Comparison of ENCODE assay signal across 8 mouse cellular contexts in the genomic region with DNA sequence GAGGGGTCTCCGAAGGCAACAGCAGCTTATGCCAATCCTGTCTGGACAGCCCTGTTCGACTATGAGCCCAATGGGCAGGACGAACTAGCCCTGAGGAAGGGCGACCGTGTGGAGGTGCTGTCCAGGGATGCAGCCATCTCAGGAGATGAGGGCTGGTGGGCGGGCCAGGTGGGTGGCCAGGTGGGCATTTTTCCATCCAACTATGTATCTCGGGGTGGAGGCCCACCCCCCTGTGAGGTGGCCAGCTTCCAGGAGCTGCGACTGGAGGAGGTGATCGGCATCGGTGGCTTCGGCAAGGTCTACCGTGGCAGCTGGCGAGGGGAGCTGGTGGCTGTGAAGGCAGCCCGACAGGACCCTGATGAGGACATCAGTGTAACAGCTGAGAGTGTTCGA. TPM values are rescaled to one million over a fixed set of nuclear protein-coding genes. Genes with fewer than 3 reads are reported as not detected.
DNase-seq lines count a peak whose midpoint lies in the region; ATAC-seq and TF ChIP-seq lines count a peak whose summit lies in the region.

No protein-coding gene starts in this region.

- TF ChIP-seq CTCF in cerebellum, adult 2 months (IDR thresholded peaks at IDR 0.05; ENCODE audit: borderline replicate concordance, insufficient read depth, low read depth, low read length): no peak
- no peak for TF ChIP-seq CTCF in heart, postnatal 0 days (IDR thresholded peaks at IDR 0.05; ENCODE audit: low read depth)

- WGBS in cerebellum, adult 2 months: 10% methylated on average over 15 of the region's 15 CpGs
- WGBS in heart, postnatal 0 days: 36% methylated on average over 15 of the region's 15 CpGs
- WGBS in liver, embryonic 16.5 days (ENCODE audit: insufficient replicate concordance): 45% methylated on average over 15 of the region's 15 CpGs

- peaks cover 44% of the 10 kb centered on the region for H3K36me3 ChIP-seq in heart, postnatal 0 days (replicated peaks; ENCODE audit: control insufficient read depth, insufficient read depth, low read length)
- peaks cover 16% of the 10 kb centered on the region for H3K36me3 ChIP-seq in liver, embryonic 16.5 days (ENCODE audit: control insufficient read depth, insufficient read depth)

- peak overlapping the region; percentile 95 for H3K4me2 ChIP-seq in heart, postnatal 0 days (ENCODE audit: low read depth, low read length)
- peak overlapping the region; percentile 100 for H3K4me2 ChIP-seq in liver, embryonic 16.5 days (ENCODE audit: low read depth, low read length)

- peak overlapping the region; percentile 82 for H3K4me3 ChIP-seq in cerebellum, adult 2 months (replicated peaks; ENCODE audit: insufficient read depth, low read depth, low read length)
- H3K4me3 ChIP-seq in heart, postnatal 0 days (ENCODE audit: low read depth, low read length): peak overlapping the region; percentile 82
- H3K4me3 ChIP-seq in liver, embryonic 16.5 days (ENCODE audit: low read depth, low read length): peak overlapping the region; percentile 95

- no peak for ATAC-seq in heart, postnatal 0 days (ENCODE audit: insufficient read depth, low read depth)
- ATAC-seq in liver, embryonic 16.5 days (ENCODE audit: low read depth): no peak

- peak overlapping the region; percentile 77 for H3K9ac ChIP-seq in heart, postnatal 0 days (replicated peaks; ENCODE audit: low read depth, low read length)
- peak overlapping the region; percentile 99 for H3K9ac ChIP-seq in liver, embryonic 16.5 days (ENCODE audit: low read depth, low read length)

- TF ChIP-seq POLR2A in cerebellum, adult 2 months (IDR thresholded peaks at IDR 0.05; ENCODE audit: borderline replicate concordance, insufficient read depth, low read length): no peak

- peak; percentile 37 for DNase-seq in layer of hippocampus, adult 9-11 months
- DNase-seq in layer of hippocampus, adult 9-10 months (ENCODE audit: low spot score): no peak
- DNase-seq in cerebellum, adult 2 months: peak; percentile 44 to 51
- DNase-seq in heart, postnatal 0 days (ENCODE audit: low spot score): no peak
- DNase-seq in frontal cortex, postnatal 14 days (ENCODE audit: low spot score in 2 of 2): no peak
- no peak for DNase-seq in embryo, embryonic 9.5 days (ENCODE audit: extremely low spot score)
- no peak for DNase-seq in layer of hippocampus, postnatal 10 days (ENCODE audit: low spot score in 2 of 2)

- peak overlapping the region; percentile 70; the same call in 1 of the 2 replicates for H3K27ac ChIP-seq in cerebellum, adult 2 months (ENCODE audit: insufficient read depth, low read length)
- H3K27ac ChIP-seq in heart, postnatal 0 days (ENCODE audit: low read depth): peak overlapping the region; percentile 94
- peak overlapping the region; percentile 97 for H3K27ac ChIP-seq in liver, embryonic 16.5 days (ENCODE audit: low read length)

- H3K27me3 ChIP-seq in cerebellum, adult 2 months (ENCODE audit: control insufficient read depth, insufficient read depth, low read length): no peaks in the 10 kb centered on the region
- H3K27me3 ChIP-seq in heart, postnatal 0 days (ENCODE audit: control insufficient read depth, insufficient read depth, low read length): no peaks in the 10 kb centered on the region
- H3K27me3 ChIP-seq in liver, embryonic 16.5 days (ENCODE audit: control insufficient read depth, insufficient read depth, low read depth, low read length): no peaks in the 10 kb centered on the region

- no peaks in the 10 kb centered on the region for H3K9me3 ChIP-seq in heart, postnatal 0 days (replicated peaks; ENCODE audit: control insufficient read depth, low read length)
- H3K9me3 ChIP-seq in liver, embryonic 16.5 days (replicated peaks; ENCODE audit: control insufficient read depth, low read length): no peaks in the 10 kb centered on the region

- TF ChIP-seq EP300 in heart, postnatal 0 days (IDR thresholded peaks at IDR 0.05; ENCODE audit: low read depth): no peak

- H3K4me1 ChIP-seq in cerebellum, adult 2 months (ENCODE audit: control insufficient read depth, insufficient read depth, low read length): peaks cover 39% of the 10 kb centered on the region
- peaks cover 18% of the 10 kb centered on the region for H3K4me1 ChIP-seq in heart, postnatal 0 days (ENCODE audit: control insufficient read depth, insufficient read depth)
- H3K4me1 ChIP-seq in liver, embryonic 16.5 days (ENCODE audit: control insufficient read depth, low read depth, low read length): peaks cover 64% of the 10 kb centered on the region

RNA-seq across cellular contexts. Expression of gene Pcnx3, which starts 1.6 kb away (rescaled TPM):
- 65.0 and 65.1 TPM in 2 replicates for polyA plus RNA-seq in cerebellum, adult 2 months (2012; rRNA removed)
- total RNA-seq in heart, postnatal 0 days (2014; rRNA removed; ENCODE audit: low replicate concordance): 27.0 and 35.9 TPM in 2 replicates
- polyA plus RNA-seq in heart, postnatal 0 days (2015; fragmentation: Nextera tagmentation; extraction: Ambion mirVana): 6.1 and 6.7 TPM in 2 replicates
- 8.2 and 9.7 TPM in 2 replicates for polyA plus RNA-seq in liver, embryonic 16.5 days (2015; fragmentation: Nextera tagmentation; extraction: Ambion mirVana)
- total RNA-seq in layer of hippocampus, postnatal 10 days (2021): 10 to 100 TPM; 69.7 to 82.6 TPM

RNA-seq across cellular contexts. Expression of gene Map3k11, which starts 1.8 kb away (rescaled TPM):
- 28.6 and 29.7 TPM in 2 replicates for polyA plus RNA-seq in cerebellum, adult 2 months (2012; rRNA removed)
- total RNA-seq in heart, postnatal 0 days (2014; rRNA removed; ENCODE audit: low replicate concordance): 43.5 and 51.5 TPM in 2 replicates
- 16.3 and 17.0 TPM in 2 replicates for polyA plus RNA-seq in heart, postnatal 0 days (2015; fragmentation: Nextera tagmentation; extraction: Ambion mirVana)
- polyA plus RNA-seq in liver, embryonic 16.5 days (2015; fragmentation: Nextera tagmentation; extraction: Ambion mirVana): 12.9 and 15.2 TPM in 2 replicates
- 10 to 100 TPM; 13.0 to 16.1 TPM for total RNA-seq in layer of hippocampus, postnatal 10 days (2021)

RNA-seq across cellular contexts. Expression of gene Kcnk7, which starts 13.8 kb away (rescaled TPM):
- 0.13 and 0.24 TPM in 2 replicates for polyA plus RNA-seq in cerebellum, adult 2 months (2012; rRNA removed)
- not detected in 2 replicates for total RNA-seq in heart, postnatal 0 days (2014; rRNA removed; ENCODE audit: low replicate concordance)
- polyA plus RNA-seq in heart, postnatal 0 days (2015; fragmentation: Nextera tagmentation; extraction: Ambion mirVana): 0.30 and 0.34 TPM in 2 replicates
- polyA plus RNA-seq in liver, embryonic 16.5 days (2015; fragmentation: Nextera tagmentation; extraction: Ambion mirVana): 0.14 TPM in 2 replicates
- not detected for total RNA-seq in layer of hippocampus, postnatal 10 days (2021)

RNA-seq across cellular contexts. Expression of gene Sipa1, which starts 26.8 kb away (rescaled TPM):
- polyA plus RNA-seq in cerebellum, adult 2 months (2012; rRNA removed): 12.4 and 14.8 TPM in 2 replicates
- 33.2 and 37.8 TPM in 2 replicates for total RNA-seq in heart, postnatal 0 days (2014; rRNA removed; ENCODE audit: low replicate concordance)
- polyA plus RNA-seq in heart, postnatal 0 days (2015; fragmentation: Nextera tagmentation; extraction: Ambion mirVana): 12.3 and 14.0 TPM in 2 replicates
- 19.7 and 22.3 TPM in 2 replicates for polyA plus RNA-seq in liver, embryonic 16.5 days (2015; fragmentation: Nextera tagmentation; extraction: Ambion mirVana)
- 10 to 100 TPM; 30.0 to 34.2 TPM for total RNA-seq in layer of hippocampus, postnatal 10 days (2021)

RNA-seq across cellular contexts. Expression of gene Ehbp1l1, which starts 35.8 kb away (rescaled TPM):
- 11.7 and 13.1 TPM in 2 replicates for polyA plus RNA-seq in cerebellum, adult 2 months (2012; rRNA removed)
- 113 and 118 TPM in 2 replicates for total RNA-seq in heart, postnatal 0 days (2014; rRNA removed; ENCODE audit: low replicate concordance)
- polyA plus RNA-seq in heart, postnatal 0 days (2015; fragmentation: Nextera tagmentation; extraction: Ambion mirVana): 86.5 and 111 TPM in 2 replicates
- polyA plus RNA-seq in liver, embryonic 16.5 days (2015; fragmentation: Nextera tagmentation; extraction: Ambion mirVana): 104 and 105 TPM in 2 replicates
- total RNA-seq in layer of hippocampus, postnatal 10 days (2021): 10 to 100 TPM; 33.4 to 41.1 TPM

Comparison
In these comparisons a context has a peak if more than half of its experiments do, and no peak if none do; other contexts are left out.
1. DNase-seq: peak in layer of hippocampus, adult 9-11 months (single experiment) and cerebellum, adult 2 months (2 of 2); none in layer of hippocampus, adult 9-10 months (single experiment), heart, postnatal 0 days (single experiment), frontal cortex, postnatal 14 days (0 of 2), embryo, embryonic 9.5 days (single experiment) and layer of hippocampus, postnatal 10 days (0 of 2).
2. Peak in every context shown above with its lines, with median percentiles within 50 percentile points of each other: H3K27ac ChIP-seq and H3K4me3 ChIP-seq.